Mouse (Mus musculus): ENCODE results near the gene Aspa.
A peak's percentile ranks its signal among the peaks of the same experiment; 100 is the strongest.
"Not testable (repeated sequence)": the region's sequence is repeated elsewhere in the genome, so short reads cannot be mapped to it uniquely, and the experiment has no call there.

Gene Aspa

GRCm38 (mm10) chr11:73329442-73329841, at the start of gene Aspa, which contains the start of the genes Gm49340 and Spata22:
Gene Aspa, minus strand, starts transcription at chr11:73329596.
Gene Gm49340, plus strand, starts transcription at chr11:73329741.
Gene Spata22, plus strand, starts transcription at chr11:73329741.
- DNase-seq: no peak

DNA sequence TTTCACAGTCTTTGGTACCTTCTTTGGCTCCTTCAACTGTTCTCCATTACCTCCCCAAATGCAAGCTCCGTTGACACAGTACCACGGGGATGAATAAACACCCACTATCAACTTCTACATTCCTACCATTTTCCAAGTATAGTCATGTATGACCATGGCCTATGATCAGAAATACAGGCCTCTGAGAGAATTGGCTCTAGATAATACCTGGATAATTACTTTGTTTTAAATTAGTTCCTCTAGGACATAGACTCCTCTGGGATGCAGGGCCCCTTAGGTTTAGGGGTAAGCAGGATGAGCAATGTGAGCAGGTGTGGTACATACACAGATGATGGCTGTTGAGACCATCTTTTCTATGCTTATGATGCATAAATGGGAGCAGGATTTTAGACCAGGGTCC, 41.5 kb upstream of the Aspa start, which contains the start of gene Olfr376:
Gene Olfr376 (plus strand): TSS at position 301 of the 400 bp plus-strand sequence.
- no peak for DNase-seq

GRCm38 (mm10) chr11:73350483-73350882, 21.1 kb upstream of the Aspa start, which contains the start of gene Olfr20:
Gene Olfr20, plus strand, starts transcription at chr11:73350783.
- DNase-seq: no peak

GRCm38 (mm10) chr11:73336919-73337318, 7.5 kb upstream of the Aspa start:
- DNase-seq: no peak

- DNase-seq: no peak
Measured at GRCm38 (mm10) chr11:73333357-73333756, 4.0 kb upstream of the Aspa start.

DNA sequence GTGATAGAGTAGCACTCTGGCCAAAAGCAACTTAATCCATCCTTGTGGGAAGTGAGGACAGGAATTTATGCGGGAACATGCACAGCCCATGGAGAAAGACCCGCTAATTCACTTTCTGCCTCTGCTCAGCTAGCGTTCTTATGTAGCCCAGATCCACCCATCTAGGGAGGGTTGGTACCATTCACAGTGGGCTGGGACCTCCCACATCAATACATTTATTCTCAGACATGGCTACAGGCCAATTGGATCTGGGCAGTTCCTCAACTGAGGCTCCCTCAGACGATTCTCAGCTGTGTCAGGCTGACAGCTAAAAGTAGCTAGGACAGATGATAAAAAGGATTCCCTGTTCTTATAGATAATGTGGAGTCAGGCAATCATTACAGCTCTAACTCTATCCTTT, 2.0 kb downstream of the Aspa start:
- DNase-seq: no peak

- no peak for DNase-seq
Measured at GRCm38 (mm10) chr11:73326485-73326886, 2.9 kb downstream of the Aspa start.

- DNase-seq: no peak
Measured at GRCm38 (mm10) chr11:73323906-73324830, 5.2 kb downstream of the Aspa start.

GRCm38 (mm10) chr11:73321064-73321463, 8.3 kb downstream of the Aspa start:
- DNase-seq: not testable (repeated sequence)

GRCm38 (mm10) chr11:73318581-73318980, 10.8 kb downstream of the Aspa start:
- DNase-seq: not testable (repeated sequence)

DNA sequence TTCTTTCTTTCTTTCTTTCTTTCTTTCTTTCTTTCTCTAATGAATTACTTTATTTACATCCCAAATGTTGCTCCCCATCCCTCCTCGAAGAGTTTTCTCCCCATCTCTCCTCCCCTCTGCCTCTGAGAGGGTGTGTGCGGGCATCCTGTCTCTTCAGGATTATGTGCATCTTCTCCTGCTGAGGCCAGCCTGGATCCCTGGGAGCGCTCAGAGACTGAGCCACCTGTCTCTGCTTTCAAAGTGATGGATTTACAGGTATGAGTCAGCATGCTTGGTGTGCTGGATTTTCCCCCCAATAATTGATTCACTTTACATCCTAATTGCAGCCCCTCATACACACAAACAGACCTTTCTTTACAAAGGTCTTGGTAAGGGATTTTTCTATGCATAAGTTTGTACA, 13.4 kb downstream of the Aspa start:
- no peak for DNase-seq

DNA sequence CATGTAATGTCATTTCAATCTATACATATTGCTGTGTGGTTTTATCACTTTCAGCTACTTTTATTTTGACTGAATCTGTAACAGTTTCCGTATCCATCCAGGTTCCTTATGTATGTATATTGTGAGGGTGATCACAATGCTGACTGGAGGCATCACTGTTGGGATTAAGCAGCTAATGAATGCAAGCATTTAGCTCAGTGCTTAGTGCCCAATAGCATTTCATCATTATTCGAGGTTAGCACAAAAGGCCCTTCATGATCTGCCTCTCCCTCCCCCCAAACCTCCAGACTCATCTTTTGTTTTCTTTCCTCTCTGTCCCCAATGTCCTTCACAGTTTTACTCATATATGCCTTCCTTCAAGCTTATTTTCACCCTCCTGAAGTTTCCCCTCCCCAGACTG, 26.3 kb downstream of the Aspa start:
- DNase-seq: no peak

- no peak for DNase-seq
Measured at GRCm38 (mm10) chr11:73289621-73290020, 39.8 kb downstream of the Aspa start.

DNA sequence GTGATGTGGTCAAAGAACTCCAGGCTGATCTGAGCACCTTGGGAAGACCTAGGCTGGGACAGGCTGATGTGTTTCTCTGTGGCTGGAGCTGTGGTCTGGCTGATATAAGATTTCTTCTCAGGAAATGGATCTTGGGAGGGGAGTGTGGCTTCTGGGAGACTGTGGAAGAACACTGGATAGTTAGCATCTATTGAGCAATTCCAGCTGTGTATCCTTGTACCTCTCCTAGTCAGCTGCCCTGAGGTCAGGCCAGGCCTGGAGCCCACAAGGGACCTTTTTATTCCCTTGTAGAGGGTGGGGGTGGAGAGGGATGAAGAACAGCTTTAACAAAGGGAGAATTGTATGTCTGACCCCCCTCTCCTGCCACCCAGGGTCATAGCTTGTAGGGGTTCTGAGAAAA, 45.0 kb downstream of the Aspa start:
- no peak for DNase-seq

DNA sequence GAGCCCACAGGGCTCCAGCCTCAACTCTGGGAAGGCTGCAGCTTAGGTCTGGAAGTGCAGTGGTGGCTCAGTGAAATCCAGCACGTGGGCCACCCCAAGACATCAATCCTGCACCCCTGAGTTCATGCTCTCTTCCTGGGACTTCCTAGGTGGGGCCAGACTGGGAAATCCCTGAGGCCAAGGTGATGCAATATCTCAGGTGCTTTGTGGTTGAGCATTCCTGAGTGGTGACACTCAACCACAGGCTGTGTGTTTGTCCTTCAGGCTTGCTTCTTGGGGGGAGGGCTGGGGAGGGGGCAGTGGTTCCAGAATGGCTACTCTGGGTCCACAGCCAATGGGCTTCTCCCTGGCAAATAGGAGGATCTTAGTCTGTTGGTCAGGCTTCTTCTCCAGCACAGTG, 45.5 kb downstream of the Aspa start:
- no peak for DNase-seq

DNA sequence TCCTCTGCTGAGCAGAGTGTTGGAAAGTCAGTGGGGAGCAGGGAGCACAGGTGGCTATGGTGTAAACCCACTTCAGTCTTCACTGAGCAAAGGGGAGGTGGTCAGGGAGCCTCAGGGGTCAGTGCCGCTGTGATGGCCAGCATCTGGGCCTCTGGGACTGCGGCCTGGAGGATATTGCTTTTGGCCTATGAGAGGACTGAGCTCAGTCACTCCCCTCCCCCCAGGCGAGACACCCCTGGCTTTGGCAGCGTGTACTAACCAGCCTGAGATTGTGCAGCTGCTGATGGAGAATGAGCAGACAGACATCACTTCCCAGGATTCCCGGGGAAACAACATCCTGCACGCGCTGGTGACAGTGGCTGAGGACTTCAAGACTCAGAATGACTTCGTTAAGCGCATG, 46.0 kb downstream of the Aspa start:
- DNase-seq: no peak

GRCm38 (mm10) chr11:73281528-73282027, 47.8 kb downstream of the Aspa start:
- peak; percentile 74 to 76 for DNase-seq

GRCm38 (mm10) chr11:73280710-73281109, 48.7 kb downstream of the Aspa start:
- no peak for DNase-seq

- peak in 1 of 2 experiments; percentile 11 for DNase-seq
Measured at GRCm38 (mm10) chr11:73274821-73275220, 54.6 kb downstream of the Aspa start.

- no peak for DNase-seq
Measured at GRCm38 (mm10) chr11:73267267-73267666, 62.1 kb downstream of the Aspa start, which contains the start of gene Trpv3. Gene Trpv3, plus strand, starts transcription at chr11:73267388.

GRCm38 (mm10) chr11:73261385-73261784, 68.0 kb downstream of the Aspa start:
- DNase-seq: no peak

DNA sequence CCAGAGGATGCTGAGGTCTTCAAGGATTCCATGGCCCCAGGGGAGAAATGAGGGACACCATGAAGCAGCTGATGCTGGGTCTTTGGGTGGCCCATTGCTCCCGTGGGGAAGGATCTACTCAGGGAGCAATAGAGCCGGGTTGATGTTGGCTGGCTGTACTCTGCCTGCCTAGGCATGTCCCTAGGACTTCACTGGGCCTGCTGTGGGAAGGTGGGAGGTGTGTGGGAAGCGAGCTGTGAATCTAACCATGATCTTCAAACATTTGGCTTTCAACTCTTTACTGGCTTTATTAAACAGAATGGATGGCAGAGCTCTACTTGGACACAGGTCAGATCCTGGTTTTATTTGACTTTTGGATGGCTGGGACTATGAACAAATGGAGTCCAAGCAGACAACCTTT, 68.9 kb downstream of the Aspa start:
- DNase-seq: no peak

- DNase-seq: no peak
Measured at GRCm38 (mm10) chr11:73258664-73259063, 70.7 kb downstream of the Aspa start.

- no peak for DNase-seq
Measured at GRCm38 (mm10) chr11:73257362-73257945, 71.9 kb downstream of the Aspa start.

Data from cerebellum, postnatal 10 days (tissue).